Mouse (Mus musculus): ENCODE data around the gene Irx4. TPM values are rescaled to one million over a fixed set of nuclear protein-coding genes. Genes with fewer than 3 reads are reported as not detected.

The Irx4 gene
- 40.3 and 44.3 TPM in 2 replicates for polyA plus RNA-seq (2015; fragmentation: Nextera tagmentation; extraction: Ambion mirVana)

DNA sequence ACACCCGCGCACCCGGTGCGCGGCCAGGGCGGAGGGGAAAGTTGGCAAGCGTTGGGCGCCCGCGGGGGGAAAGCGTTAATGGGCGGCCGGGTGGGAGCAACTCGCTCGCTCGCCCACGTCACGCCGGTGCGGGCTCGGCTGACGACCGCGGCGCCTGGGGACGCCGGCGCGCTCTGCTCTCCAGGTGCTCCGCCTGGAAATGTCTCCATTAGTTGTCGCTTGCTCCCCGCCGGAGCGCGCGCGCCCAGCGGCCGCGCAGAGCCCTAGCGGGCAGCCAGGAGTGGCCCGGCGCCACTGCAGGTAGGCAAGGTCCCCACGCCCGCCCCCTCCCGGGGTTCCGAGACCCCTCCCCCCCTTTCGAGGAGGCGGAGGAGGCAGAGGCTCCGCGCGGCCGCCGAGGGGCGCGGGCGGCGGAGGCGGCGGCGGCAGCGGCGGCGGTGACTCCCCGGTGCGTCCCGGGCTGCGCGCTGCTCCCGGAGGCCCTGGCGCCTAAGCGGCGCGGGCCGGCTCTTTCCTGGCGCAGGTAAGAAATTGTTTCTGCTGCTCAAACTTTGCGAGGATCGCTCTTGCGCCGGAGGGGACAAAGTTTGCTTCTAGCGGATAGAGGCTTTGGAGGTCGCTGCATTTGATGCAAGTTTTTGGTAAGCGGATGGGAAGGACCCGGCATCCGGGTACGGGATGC is at the start of gene Irx4:
Gene Irx4, plus strand, starts transcription at position 126 of the 682 bp plus-strand sequence.
- no peaks in the 10 kb centered on the region for H3K36me3 ChIP-seq
- ATAC-seq (replicated peaks; ENCODE audit: insufficient number of reproducible peaks, insufficient read depth, low FRiP score, low read depth): peak; percentile 56
- peak within 1 kb of the TSS; percentile 72 for H3K9ac ChIP-seq
- peaks cover 88% of the 10 kb centered on the region for H3K27me3 ChIP-seq
- peak within 1 kb of the TSS; percentile 89 for H3K27ac ChIP-seq
- H3K4me2 ChIP-seq: peak within 1 kb of the TSS; percentile 72
- no peaks in the 10 kb centered on the region for H3K9me3 ChIP-seq (replicated peaks)
- H3K4me1 ChIP-seq (replicated peaks): peaks cover 40% of the 10 kb centered on the region
- WGBS: under 1% methylated on average over 86 of the region's 86 CpGs
- peak within 1 kb of the TSS; percentile 60 for H3K4me3 ChIP-seq

DNA sequence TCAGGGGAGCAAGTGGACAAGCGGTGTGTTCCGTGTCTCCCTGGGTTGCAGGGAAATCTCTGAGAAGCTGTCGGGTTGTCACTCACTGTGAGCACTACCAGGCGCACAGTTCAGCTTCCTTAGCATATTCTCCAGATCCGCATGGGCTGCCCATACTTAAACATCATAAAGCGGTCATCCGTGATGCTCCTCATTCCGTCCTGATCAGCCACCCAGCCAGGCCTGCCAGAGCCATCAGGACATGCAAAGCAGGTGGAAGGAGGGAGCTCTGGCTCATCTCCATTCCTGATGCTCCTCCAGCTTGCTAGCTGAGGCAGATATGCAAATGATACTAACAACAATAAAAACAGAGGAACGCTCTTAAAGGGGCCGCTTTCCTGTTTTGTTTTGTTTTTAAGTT is 46.0 kb upstream of the Irx4 start:
- Histone ChIP-seq H3K4me1 (replicated peaks) (no peaks in the 10 kb centered on the region), H3K4me3 (no peak overlapping the region), H3K9me3 (replicated peaks) (no peaks in the 10 kb centered on the region), H3K4me2 (no peak overlapping the region), H3K9ac (no peak overlapping the region), H3K27me3 (no peaks in the 10 kb centered on the region), H3K36me3 (no peaks in the 10 kb centered on the region), H3K27ac (no peak overlapping the region)
- WGBS: 65% methylated on average over 10 of the region's 10 CpGs
- no peak for ATAC-seq (replicated peaks; ENCODE audit: insufficient number of reproducible peaks, insufficient read depth, low FRiP score, low read depth)

DNA sequence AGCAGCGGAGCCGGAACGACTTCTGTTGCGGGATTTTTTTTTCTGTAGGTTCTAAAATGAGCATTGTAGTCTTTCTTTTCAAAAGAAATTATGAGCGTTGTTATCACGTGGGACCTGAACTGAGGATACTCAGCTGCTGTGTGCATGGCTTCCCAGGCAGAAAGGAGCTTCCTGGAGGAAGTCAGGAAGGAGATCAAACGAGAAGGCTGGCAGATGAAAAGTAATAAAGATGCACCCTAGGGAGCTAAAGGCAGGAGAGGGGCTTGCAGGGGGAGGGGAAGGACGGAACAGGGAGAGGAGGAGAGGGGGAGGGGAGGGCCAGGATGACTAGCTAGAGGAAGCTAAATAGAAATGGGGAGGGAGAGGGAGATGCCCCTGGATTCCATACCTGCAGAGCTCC is 23.8 kb upstream of the Irx4 start:
- H3K4me3 ChIP-seq: no peak overlapping the region
- no peak overlapping the region for H3K27ac ChIP-seq
- no peaks in the 10 kb centered on the region for H3K4me1 ChIP-seq (replicated peaks)
- no peaks in the 10 kb centered on the region for H3K36me3 ChIP-seq
- no peak overlapping the region for H3K9ac ChIP-seq
- no peaks in the 10 kb centered on the region for H3K9me3 ChIP-seq (replicated peaks)
- no peak for ATAC-seq (replicated peaks; ENCODE audit: insufficient number of reproducible peaks, insufficient read depth, low FRiP score, low read depth)
- WGBS: 53% methylated on average over 8 of the region's 8 CpGs
- H3K4me2 ChIP-seq: no peak overlapping the region
- H3K27me3 ChIP-seq: no peaks in the 10 kb centered on the region

DNA sequence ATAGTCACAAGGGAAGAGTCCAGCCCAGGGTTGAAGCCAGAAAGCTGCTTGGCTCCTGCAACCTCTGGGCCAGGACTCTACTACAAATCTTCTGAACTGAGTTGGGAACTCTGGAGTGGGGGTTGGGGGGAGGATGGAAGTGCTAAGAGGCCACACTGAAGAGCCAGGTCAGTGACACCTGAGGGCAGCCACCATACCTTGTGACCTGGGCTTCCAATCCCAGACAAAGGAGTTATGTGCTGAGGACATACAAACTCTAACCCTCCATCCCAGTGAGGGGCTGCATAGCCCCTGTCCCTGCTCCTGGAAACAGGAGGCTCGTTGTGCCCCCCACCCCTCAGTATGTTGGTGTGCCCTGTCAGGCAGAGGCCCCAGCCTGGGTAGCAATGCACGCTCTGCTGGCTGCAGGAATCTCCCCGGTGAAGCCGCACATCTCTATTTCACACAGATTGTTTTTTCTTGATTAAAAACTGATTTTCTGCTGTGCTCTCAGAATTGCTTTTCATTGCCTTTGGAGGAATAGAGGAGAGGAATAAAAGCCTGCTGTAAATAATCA is 21.0 kb upstream of the Irx4 start:
- ATAC-seq (replicated peaks; ENCODE audit: insufficient number of reproducible peaks, insufficient read depth, low FRiP score, low read depth): no peak
- H3K36me3 ChIP-seq: no peaks in the 10 kb centered on the region
- H3K4me3 ChIP-seq: no peak overlapping the region
- H3K4me1 ChIP-seq (replicated peaks): no peaks in the 10 kb centered on the region
- H3K4me2 ChIP-seq: no peak overlapping the region
- WGBS: 85% methylated on average over 4 of the region's 4 CpGs
- no peaks in the 10 kb centered on the region for H3K9me3 ChIP-seq (replicated peaks)
- no peak overlapping the region for H3K27ac ChIP-seq
- H3K9ac ChIP-seq: no peak overlapping the region
- H3K27me3 ChIP-seq: no peaks in the 10 kb centered on the region

DNA sequence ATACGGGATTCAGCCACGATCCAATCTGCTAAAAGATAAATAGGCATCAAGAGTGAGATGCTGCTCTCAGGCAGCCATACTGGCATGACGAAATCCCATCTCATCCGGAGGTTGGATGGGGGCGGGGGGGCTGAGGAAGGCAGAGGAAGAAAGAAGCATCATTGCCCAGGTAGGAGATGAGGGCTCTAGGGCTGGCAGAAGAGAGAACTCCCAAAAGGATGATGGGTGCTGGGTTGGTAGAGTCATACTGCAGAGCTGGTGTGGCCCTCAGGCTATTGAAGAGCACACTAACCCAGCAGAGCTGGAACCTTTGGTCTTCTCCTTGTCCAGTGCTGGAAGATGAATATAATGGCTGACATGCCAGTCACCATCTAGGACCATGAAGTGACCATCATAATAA is 17.7 kb upstream of the Irx4 start:
- 88% methylated on average over 5 of the region's 5 CpGs for WGBS

DNA sequence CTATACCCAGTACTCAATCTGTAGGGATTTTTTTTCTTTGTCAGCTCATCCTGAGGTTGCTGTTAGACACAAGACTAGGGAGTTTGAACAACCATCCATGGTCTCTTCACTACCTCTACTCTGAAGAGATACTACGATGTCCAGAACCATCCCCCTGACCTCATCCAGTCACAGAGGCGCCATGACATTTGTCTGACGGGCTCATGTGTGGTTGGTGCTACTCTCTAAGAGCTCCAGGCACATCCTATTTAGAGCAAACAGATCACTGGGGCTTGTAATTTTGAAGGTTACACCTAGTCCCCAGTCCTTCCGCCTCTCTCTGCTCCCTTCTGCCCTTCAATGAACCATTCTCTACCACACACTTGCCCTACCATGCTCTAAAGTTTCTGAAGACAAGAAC is 13.3 kb upstream of the Irx4 start:
- 82% methylated on average over 4 of the region's 4 CpGs for WGBS
- Histone ChIP-seq H3K4me2 (no peak overlapping the region), H3K9me3 (replicated peaks) (no peaks in the 10 kb centered on the region), H3K27ac (no peak overlapping the region), H3K4me3 (no peak overlapping the region), H3K4me1 (replicated peaks) (no peaks in the 10 kb centered on the region), H3K36me3 (no peaks in the 10 kb centered on the region), H3K9ac (no peak overlapping the region), H3K27me3 (0 out of 2 replicates have a peak, but pooled peaks cover 8% of the 10 kb centered on the region)
- no peak for ATAC-seq (replicated peaks; ENCODE audit: insufficient number of reproducible peaks, insufficient read depth, low FRiP score, low read depth)

More for the DNA sequence above, 17.7 kb upstream of the Irx4 start:
- Histone ChIP-seq H3K4me1 (replicated peaks) (no peaks in the 10 kb centered on the region), H3K27me3 (no peaks in the 10 kb centered on the region), H3K9me3 (replicated peaks) (no peaks in the 10 kb centered on the region), H3K4me3 (no peak overlapping the region), H3K9ac (no peak overlapping the region), H3K36me3 (no peaks in the 10 kb centered on the region), H3K27ac (no peak overlapping the region), H3K4me2 (no peak overlapping the region)
- no peak for ATAC-seq (replicated peaks; ENCODE audit: insufficient number of reproducible peaks, insufficient read depth, low FRiP score, low read depth)

DNA sequence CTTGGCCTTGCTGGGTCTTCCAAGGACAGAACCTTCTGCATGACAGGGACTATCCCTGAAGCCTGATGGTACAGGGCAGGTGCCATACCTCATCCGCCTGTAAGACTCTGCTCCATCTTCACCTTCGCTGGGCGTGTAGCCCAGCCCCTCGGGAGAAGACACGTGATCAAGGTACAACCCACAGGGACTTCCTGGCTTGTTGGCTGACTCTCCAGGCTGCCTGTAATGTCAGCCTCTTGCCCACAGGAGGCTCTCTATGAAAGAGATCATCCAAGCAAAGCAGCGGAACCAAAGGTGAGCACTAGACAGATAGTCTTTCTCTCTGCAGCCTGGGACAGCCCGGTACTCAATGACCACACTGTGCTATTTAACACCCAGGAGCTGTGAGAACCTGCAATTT is 9.1 kb upstream of the Irx4 start:
- 48% methylated on average over 7 of the region's 7 CpGs for WGBS
- Histone ChIP-seq H3K4me3 (no peak overlapping the region), H3K9me3 (replicated peaks) (no peaks in the 10 kb centered on the region), H3K4me1 (replicated peaks) (no peaks in the 10 kb centered on the region), H3K9ac (no peak overlapping the region), H3K36me3 (no peaks in the 10 kb centered on the region), H3K27me3 (peaks cover 15% of the 10 kb centered on the region; the same call in 1 of the 2 replicates), H3K4me2 (no peak overlapping the region), H3K27ac (no peak overlapping the region)
- ATAC-seq (replicated peaks; ENCODE audit: insufficient number of reproducible peaks, insufficient read depth, low FRiP score, low read depth): no peak

DNA sequence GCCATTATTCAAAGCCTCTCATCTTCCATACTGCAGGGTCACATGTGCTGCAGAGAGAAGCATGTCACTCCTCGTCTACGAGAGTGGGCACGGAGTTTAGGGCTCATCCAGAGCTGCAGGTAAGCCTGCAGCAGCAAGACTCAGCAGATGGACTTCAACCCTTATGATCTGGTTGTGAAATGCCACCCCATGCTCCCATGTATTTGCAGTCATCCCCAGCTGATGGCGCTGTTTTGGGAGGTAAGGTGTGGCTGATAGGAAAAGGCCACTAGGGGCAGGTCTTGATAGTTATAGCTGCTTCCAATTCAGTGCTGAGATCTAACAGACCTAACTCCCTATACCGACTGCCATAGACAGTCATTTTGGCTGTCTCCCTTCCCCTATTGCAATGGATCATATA is 8.3 kb upstream of the Irx4 start:
- Histone ChIP-seq H3K4me3 (no peak overlapping the region), H3K4me1 (replicated peaks) (no peaks in the 10 kb centered on the region), H3K27me3 (peaks cover 16% of the 10 kb centered on the region; the same call in 1 of the 2 replicates), H3K9me3 (replicated peaks) (no peaks in the 10 kb centered on the region), H3K27ac (no peak overlapping the region), H3K36me3 (no peaks in the 10 kb centered on the region), H3K4me2 (no peak overlapping the region), H3K9ac (no peak overlapping the region)
- no peak for ATAC-seq (replicated peaks; ENCODE audit: insufficient number of reproducible peaks, insufficient read depth, low FRiP score, low read depth)
- 47% methylated on average over 5 of the region's 5 CpGs for WGBS

DNA sequence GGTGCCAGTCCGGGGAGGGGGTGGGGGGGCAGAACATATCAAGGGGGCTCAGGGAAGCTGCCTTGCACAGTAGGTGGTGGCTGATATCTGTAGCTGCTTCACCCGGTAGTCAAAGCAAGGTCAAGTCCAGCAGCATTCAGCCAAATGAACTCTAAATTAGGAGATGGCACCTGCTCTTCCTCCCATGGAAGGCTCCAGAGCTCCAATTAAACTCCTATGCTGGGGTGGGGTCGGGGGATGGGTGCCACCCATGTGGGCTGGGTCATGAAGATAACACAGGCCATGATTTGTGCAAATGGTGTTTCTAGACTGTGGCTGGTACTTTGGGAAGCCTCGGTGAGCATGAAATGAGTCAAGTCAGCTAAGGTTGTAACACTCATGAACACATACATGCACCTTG is 1.9 kb upstream of the Irx4 start:
- WGBS: 43% methylated on average over 4 of the region's 4 CpGs
- ATAC-seq (replicated peaks; ENCODE audit: insufficient number of reproducible peaks, insufficient read depth, low FRiP score, low read depth): no peak
- no peak overlapping the region for H3K4me2 ChIP-seq
- H3K27ac ChIP-seq: peak overlapping the region; percentile 89; the same call in 1 of the 2 replicates
- peaks cover 20% of the 10 kb centered on the region for H3K4me1 ChIP-seq (replicated peaks)
- H3K9ac ChIP-seq: no peak overlapping the region
- peaks cover 71% of the 10 kb centered on the region for H3K27me3 ChIP-seq
- no peaks in the 10 kb centered on the region for H3K9me3 ChIP-seq (replicated peaks)
- H3K4me3 ChIP-seq: no peak overlapping the region
- no peaks in the 10 kb centered on the region for H3K36me3 ChIP-seq

DNA sequence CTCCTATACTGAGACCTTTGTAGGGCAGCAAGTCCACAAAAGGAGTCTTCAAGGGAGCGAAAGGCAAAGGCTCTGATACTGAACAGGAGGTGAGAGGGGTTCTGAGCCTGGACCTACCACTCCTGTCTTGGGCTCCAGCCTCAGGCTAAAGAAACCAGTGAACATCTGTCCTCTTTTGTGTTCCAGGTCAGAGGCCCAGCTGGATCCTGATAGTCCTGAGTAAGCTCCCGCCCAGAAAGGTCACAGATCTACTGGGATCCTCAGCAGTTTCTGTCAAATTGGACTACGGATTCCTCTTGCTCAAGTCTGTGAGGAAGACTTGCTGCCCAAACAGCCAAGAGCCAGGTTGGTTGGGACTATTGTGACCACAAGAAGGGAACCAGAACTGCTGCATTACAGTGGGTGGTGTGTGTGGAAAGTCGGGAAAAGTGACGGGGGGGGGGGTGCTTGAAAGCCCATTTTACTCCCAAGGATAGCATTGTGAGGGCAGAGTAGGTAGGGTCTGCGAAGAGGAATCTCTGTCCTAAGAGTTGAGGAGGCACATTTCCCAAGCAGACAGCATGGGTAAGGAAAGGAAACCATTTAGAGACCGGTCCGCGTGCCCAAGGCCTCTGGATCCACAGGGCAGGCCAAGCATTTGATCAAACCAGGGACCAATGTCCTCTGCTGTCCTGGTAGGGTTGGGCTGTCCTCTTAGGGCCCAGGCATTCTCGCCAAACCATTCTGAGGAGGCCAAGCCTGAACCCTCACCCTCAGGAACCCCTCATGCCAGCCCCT is 514 bp upstream of the Irx4 start:
- 20% methylated on average over 10 of the region's 10 CpGs for WGBS
- Histone ChIP-seq H3K9ac (peak overlapping the region; percentile 72), H3K36me3 (no peaks in the 10 kb centered on the region), H3K4me2 (peak overlapping the region; percentile 72), H3K4me1 (replicated peaks) (peaks cover 32% of the 10 kb centered on the region), H3K4me3 (peak overlapping the region; percentile 60), H3K27ac (peak overlapping the region; percentile 89), H3K27me3 (peaks cover 81% of the 10 kb centered on the region), H3K9me3 (replicated peaks) (no peaks in the 10 kb centered on the region)
- 0 out of 2 replicates have a peak, but pooled peaks have one; percentile 8 for ATAC-seq (replicated peaks; ENCODE audit: insufficient number of reproducible peaks, insufficient read depth, low FRiP score, low read depth)

DNA sequence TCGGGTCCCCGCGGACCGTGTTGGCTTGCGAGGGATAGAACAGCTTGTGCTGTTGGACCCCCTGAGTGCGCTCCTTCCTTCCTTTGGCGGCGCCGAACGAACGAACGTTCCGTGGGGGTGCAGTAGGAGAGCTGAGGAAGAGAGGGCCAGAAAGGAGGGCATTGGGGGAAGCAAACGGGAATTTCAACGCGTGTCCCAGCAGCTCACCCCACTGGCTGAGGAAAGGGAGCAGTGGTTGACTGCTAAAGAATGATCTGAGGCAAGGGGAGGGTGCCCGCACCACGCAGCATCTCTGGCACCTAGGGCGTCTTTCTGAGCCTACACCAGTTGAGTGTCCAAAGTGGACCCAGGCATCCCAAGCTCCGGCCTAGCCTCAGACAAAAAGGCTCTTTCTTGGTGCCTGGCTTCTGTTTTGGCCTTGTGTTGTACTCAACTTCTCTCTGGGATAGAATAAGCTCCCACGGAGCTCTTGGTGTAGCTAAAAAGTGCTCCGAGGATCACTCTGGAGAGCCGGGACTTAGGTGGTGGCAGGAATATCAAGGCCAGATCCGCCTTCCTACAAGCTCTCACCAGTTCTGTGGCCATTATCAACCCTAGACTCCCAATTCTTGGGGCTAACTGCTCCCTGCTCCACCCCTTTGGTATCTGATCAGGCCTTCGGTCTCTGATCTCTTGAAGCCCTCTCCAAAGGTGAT is 904 bp downstream of the Irx4 start:
- H3K27ac ChIP-seq: peak overlapping the region; percentile 89
- ATAC-seq (replicated peaks; ENCODE audit: insufficient number of reproducible peaks, insufficient read depth, low FRiP score, low read depth): no peak
- H3K27me3 ChIP-seq: peaks cover 90% of the 10 kb centered on the region

More for the DNA sequence above, 904 bp downstream of the Irx4 start:
- H3K4me3 ChIP-seq: peak overlapping the region; percentile 60
- peak overlapping the region; percentile 72 for H3K4me2 ChIP-seq
- no peaks in the 10 kb centered on the region for H3K9me3 ChIP-seq (replicated peaks)
- H3K9ac ChIP-seq: peak overlapping the region; percentile 72
- peaks cover 43% of the 10 kb centered on the region for H3K4me1 ChIP-seq (replicated peaks)
- 5% methylated on average over 25 of the region's 25 CpGs for WGBS
- no peaks in the 10 kb centered on the region for H3K36me3 ChIP-seq

All from heart, embryonic 15.5 days (tissue).